Mouse (Mus musculus) kidney, postnatal 0 days (tissue): ENCODE results near the gene Calhm2. TPM values are rescaled to one million over a fixed set of nuclear protein-coding genes. Genes with fewer than 3 reads are reported as not detected.
A peak's percentile ranks its signal among the peaks of the same experiment; 100 is the strongest.

Experiments used
- ATAC-seq: fragments of 200-750 bp; cut with Nextera tagmentation; replicated peaks from 2 replicates; pipeline ENCODE4 v1.8.0; 2017; ENCODE audit warnings: low read depth, moderate number of reproducible peaks, moderate TSS enrichment, moderate library complexity; ENCODE audit not compliant: low FRiP score
- DNase-seq: peaks from one replicate; pipeline ENCODE4 v3.0.0-alpha.2; 2016; ENCODE audit warnings: low spot score
- H3K27ac ChIP-seq: fragments of 300-500 bp; sonication (generic); 2 replicates; pipeline ENCODE4 v1.5.1; 2014; ENCODE audit warnings: mild to moderate bottlenecking
- H3K27me3 ChIP-seq: fragments of 300-500 bp; sonication (generic); 2 replicates; pipeline ENCODE4 v1.6.1; 2014; ENCODE audit warnings: low read length, mixed read lengths; ENCODE audit not compliant: insufficient read depth
- H3K36me3 ChIP-seq: fragments of 300-500 bp; sonication (generic); 2 replicates; pipeline ENCODE4 v1.6.1; 2014; ENCODE audit warnings: low read length, mixed read lengths; ENCODE audit not compliant: insufficient read depth
- H3K4me1 ChIP-seq: fragments of 300-500 bp; sonication (generic); replicated peaks from 2 replicates; pipeline ENCODE4 v1.6.1; 2014; ENCODE audit warnings: antibody characterized with exemption, low read length, mixed read lengths; ENCODE audit not compliant: insufficient read depth
- H3K4me2 ChIP-seq: fragments of 300-500 bp; sonication (generic); 2 replicates; pipeline ENCODE4 v1.6.1; 2014; ENCODE audit warnings: mild to moderate bottlenecking, low read length, moderate library complexity, mixed read lengths
- H3K4me3 ChIP-seq: fragments of 300-500 bp; sonication (generic); replicated peaks from 2 replicates; pipeline ENCODE4 v1.5.1; 2014; ENCODE audit warnings: low read depth, low read length
- H3K9ac ChIP-seq: fragments of 300-500 bp; sonication (generic); 2 replicates; pipeline ENCODE4 v1.6.1; 2014; ENCODE audit warnings: low read depth, low read length
- H3K9me3 ChIP-seq: fragments of 300-500 bp; sonication (generic); replicated peaks from 2 replicates; pipeline ENCODE4 v1.6.1; 2016; ENCODE audit warnings: low read length, inconsistent platforms, mixed read lengths
- CTCF ChIP-seq: IDR thresholded peaks from 2 replicates; pipeline ENCODE4 v1.5.1; 2016; ENCODE audit warnings: antibody characterized with exemption, low read depth, mild to moderate bottlenecking, moderate library complexity
- WGBS: fragments of 180-500 bp; shearing (Covaris S2); extraction: QIAGEN DNeasy Blood & Tissue Kit; methylation state at CpG from one replicate; pipeline ENCODE4 v1.1.7; 2014; 5-methylcytosine and 5-hydroxymethylcytosine counted together
- polyA plus RNA-seq: library from polyadenylated mRNA; unstranded; fragments of >200 nt; fragmentation: Nextera tagmentation; extraction: Ambion mirVana; gene quantifications from 2 replicates; pipeline ENCODE4 v1.2.1, GENCODE M21; 2015

The Calhm2 gene
- 5.4 and 5.9 TPM in 2 replicates for polyA plus RNA-seq

DNA sequence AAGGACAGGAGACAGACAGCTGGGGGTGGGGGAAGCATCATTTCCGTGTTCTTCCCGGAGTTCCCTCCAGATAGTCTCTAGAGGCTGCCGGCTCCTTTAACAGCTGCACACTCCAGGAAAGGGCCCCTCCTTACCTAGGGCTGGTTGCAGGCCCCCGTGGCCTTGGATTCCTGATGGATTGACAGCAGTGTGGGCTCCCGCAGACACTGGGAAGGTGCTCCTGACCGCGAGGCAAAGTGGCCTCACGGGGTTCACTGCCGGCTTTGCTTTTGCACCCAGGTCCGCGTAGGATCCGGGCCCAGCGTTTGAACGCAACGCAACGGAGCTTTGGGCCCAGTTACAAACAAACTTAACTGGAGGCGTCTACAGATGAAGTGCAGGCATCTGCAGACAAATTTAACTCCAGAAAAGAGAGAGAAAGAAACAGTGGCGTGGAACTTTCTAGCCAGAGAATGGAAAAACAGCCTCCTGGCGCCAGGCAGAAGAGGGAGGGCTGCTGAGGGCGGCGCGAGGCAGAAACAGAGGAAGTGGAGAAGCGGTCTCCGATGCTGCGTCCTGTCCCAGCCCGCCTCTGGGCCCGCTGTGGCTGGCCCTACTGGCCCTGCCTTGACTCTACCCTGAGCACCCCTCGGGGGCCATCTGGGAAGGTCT lies at the start of gene Calhm2:
Calhm2 (minus strand) TSS at position 524 of the 651 bp plus-strand sequence.
- WGBS: 5% methylated on average over 28 of the region's 28 CpGs
- Histone ChIP-seq H3K4me3 (peak within 1 kb of the TSS; percentile 42), H3K36me3 (no peaks in the 10 kb centered on the region), H3K27me3 (no peaks in the 10 kb centered on the region), H3K9ac (peak within 1 kb of the TSS; percentile 69), H3K9me3 (no peaks in the 10 kb centered on the region), H3K27ac (peak within 1 kb of the TSS; percentile 80), H3K4me2 (peak within 1 kb of the TSS; percentile 66), H3K4me1 (peaks cover 9% of the 10 kb centered on the region; the same call in 1 of the 2 replicates)
- DNase-seq (peak; percentile 86), ATAC-seq (peak; percentile 52)
- TF ChIP-seq CTCF: no peak

DNA sequence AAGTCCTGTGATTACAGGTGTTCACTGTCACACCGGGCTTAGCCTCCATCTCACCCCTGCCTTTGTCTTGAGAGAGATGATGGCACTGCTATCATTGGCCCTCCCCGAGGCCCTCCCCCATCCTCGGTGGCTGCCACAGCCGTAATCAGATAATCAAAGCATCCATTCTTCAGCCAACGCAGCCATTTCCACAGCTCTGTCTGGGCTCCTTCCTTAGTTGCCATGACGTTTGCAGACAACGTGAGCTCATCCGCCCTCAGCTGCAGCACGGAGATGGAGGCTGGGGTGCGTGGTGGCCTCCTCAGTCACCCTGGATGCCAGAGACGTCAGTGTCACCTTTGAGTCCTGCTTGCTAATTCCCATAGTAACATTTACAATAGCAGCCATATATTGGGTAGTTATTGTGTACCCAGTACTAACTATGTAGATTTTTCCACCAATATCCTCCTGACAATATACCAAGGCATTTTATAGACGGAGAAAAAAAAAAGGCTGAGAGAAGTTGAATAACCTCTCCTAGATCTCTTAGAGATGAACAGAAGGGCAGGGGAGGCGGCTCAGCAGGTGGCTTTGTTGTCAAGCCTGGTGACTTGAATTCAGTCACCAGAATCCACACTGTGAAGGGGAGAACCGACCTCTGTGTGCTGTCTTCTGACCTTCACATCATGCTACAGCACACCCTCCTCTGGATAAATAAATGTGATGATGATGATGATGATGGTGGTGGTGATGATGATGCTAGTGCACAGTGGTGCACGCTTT lies 48.6 kb upstream of the Calhm2 start:
- no peaks in the 10 kb centered on the region for H3K4me1 ChIP-seq
- 52% methylated on average over 15 of the region's 15 CpGs for WGBS
- ATAC-seq (no peak), DNase-seq (no peak)
- no peak overlapping the region for H3K4me2 ChIP-seq
- H3K27ac ChIP-seq: no peak overlapping the region
- no peaks in the 10 kb centered on the region for H3K27me3 ChIP-seq
- H3K9ac ChIP-seq: no peak overlapping the region
- H3K36me3 ChIP-seq: no peaks in the 10 kb centered on the region
- no peak overlapping the region for H3K4me3 ChIP-seq
- H3K9me3 ChIP-seq: no peaks in the 10 kb centered on the region
- no peak for TF ChIP-seq CTCF

DNA sequence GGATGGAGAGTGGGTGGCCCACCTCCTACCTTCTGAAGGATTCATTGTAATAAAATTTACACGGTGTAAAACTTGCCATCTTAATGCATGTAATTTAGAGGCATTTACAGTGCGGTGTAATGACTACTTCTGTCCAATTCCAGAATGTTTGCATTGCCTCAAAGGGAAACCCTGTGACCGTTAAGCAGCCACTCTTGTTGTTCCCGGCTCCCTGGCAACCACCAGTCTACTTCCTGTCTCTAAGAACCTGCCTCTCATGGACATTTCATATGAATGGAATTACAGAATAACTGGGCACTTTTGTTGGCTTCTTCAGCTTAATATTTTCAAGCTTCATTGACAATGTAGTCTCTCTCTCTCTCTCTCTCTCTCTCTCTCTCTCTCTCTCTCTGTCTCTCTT lies 46.6 kb upstream of the Calhm2 start:
- WGBS: 41% methylated on average over 4 of the region's 4 CpGs

DNA sequence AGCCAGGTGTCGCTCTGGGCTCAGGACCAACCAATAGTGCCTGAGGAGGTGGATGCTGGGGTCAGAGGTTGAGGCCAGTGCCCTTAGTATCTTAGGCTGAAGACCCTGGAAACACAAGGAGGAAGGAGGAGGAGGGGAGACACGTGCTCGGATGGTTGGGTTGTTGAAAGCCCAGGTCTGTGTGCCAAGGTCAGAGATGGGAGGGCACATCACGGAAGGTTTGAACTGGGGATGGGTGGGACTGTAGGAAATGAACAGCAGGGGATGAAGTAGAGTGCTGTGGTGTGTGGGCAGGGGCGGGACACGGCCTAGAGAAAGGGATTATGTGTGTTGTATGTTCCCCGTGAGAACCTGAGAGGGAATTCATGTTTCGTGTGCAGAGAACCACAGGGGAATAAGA lies 46.1 kb upstream of the Calhm2 start:
- Histone ChIP-seq H3K27ac (no peak overlapping the region), H3K27me3 (peaks cover 9% of the 10 kb centered on the region), H3K9me3 (no peaks in the 10 kb centered on the region), H3K4me3 (no peak overlapping the region), H3K4me1 (no peaks in the 10 kb centered on the region; the same call in 1 of the 2 replicates), H3K36me3 (no peaks in the 10 kb centered on the region), H3K4me2 (no peak overlapping the region), H3K9ac (no peak overlapping the region)
- TF ChIP-seq CTCF: no peak
- 67% methylated on average over 8 of the region's 8 CpGs for WGBS
- DNase-seq: no peak
- no peak for ATAC-seq

More for the DNA sequence above, 46.6 kb upstream of the Calhm2 start:
- no peak for TF ChIP-seq CTCF
- Histone ChIP-seq H3K27ac (no peak overlapping the region), H3K4me3 (no peak overlapping the region), H3K4me2 (no peak overlapping the region), H3K27me3 (peaks cover 4% of the 10 kb centered on the region; the same call in 1 of the 2 replicates), H3K9me3 (no peaks in the 10 kb centered on the region), H3K9ac (no peak overlapping the region), H3K36me3 (no peaks in the 10 kb centered on the region), H3K4me1 (no peaks in the 10 kb centered on the region; the same call in 1 of the 2 replicates)
- peak; percentile 20 for DNase-seq
- ATAC-seq: no peak

DNA sequence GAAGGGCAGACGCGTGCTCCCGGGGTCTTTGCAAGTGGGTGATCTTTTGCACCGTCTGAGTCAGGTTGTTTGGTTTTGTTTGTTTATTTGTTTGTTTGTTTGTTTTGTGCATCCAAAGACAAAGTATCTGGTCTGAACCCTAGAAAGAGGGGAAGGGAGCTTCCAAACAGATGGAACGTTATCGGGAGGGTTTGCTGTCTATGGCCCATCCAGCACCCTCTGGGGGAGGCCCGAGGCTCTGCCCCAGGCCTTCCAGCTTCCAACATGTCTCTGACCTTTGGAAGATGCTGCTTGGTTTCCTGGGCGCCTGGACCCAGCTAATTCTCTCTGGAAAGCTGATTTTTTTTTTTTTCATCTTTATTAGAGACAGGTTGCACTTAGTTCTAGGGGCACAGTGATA lies 41.9 kb upstream of the Calhm2 start:
- DNase-seq: no peak
- Histone ChIP-seq H3K4me1 (peaks cover 5% of the 10 kb centered on the region; the same call in 1 of the 2 replicates), H3K9ac (no peak overlapping the region), H3K4me2 (no peak overlapping the region), H3K9me3 (no peaks in the 10 kb centered on the region), H3K27me3 (peaks cover 9% of the 10 kb centered on the region), H3K36me3 (no peaks in the 10 kb centered on the region), H3K4me3 (peak overlapping the region; percentile 70; the same call in 1 of the 2 replicates), H3K27ac (no peak overlapping the region)
- TF ChIP-seq CTCF: no peak
- 14% methylated on average over 8 of the region's 8 CpGs for WGBS
- ATAC-seq: no peak

DNA sequence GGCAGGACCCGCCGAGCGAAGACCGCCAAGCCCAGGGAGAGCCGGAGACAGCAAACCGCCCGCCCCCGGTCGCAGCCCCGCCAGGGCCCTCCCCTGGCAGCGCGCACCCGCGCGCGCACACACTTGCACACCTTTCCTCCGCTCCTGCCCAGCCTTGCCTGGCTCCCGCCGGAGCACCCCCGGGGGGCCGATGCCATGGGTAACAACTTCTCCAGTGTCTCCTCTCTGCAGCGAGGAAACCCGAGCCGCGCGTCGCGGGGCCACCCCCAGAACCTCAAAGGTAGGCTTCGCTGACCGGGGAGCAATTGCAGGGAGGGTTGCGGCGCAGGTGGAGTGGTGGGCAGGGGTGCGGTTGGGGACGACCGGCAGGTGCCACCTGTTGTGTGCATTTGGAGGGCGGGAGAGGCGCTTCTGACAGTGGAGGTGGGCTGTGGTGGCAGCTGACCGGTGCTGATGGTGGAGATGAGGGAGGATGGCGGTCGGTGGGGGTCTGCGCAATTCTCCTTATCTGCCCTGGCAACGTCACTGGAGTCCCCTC lies 41.2 kb upstream of the Calhm2 start:
- H3K27me3 ChIP-seq: peaks cover 9% of the 10 kb centered on the region
- H3K4me2 ChIP-seq: peak overlapping the region; percentile 100
- DNase-seq: peak; percentile 4
- H3K9ac ChIP-seq: peak overlapping the region; percentile 65
- H3K4me3 ChIP-seq: peak overlapping the region; percentile 70
- ATAC-seq: no peak
- H3K4me1 ChIP-seq: peaks cover 5% of the 10 kb centered on the region; the same call in 1 of the 2 replicates
- no peak for TF ChIP-seq CTCF
- H3K36me3 ChIP-seq: no peaks in the 10 kb centered on the region
- no peaks in the 10 kb centered on the region for H3K9me3 ChIP-seq
- WGBS: 1% methylated on average over 28 of the region's 42 CpGs
- H3K27ac ChIP-seq: no peak overlapping the region
